Mouse (Mus musculus) intestine, embryonic 15.5 days (tissue): ENCODE results near the gene Ywhah. TPM values are rescaled to one million over a fixed set of nuclear protein-coding genes. Genes with fewer than 3 reads are reported as not detected.
"Not testable (repeated sequence)": the region's sequence is repeated elsewhere in the genome, so short reads cannot be mapped to it uniquely, and the experiment has no call there.

Experiments
- ATAC-seq: fragments of 200-750 bp; cut with Nextera tagmentation; 2 replicates; pipeline ENCODE4 v1.8.0; 2017; ENCODE audit warnings: moderate TSS enrichment, moderate library complexity
- H3K27ac ChIP-seq: fragments of 300-500 bp; sonication (generic); 2 replicates; pipeline ENCODE4 v1.5.1; 2015; ENCODE audit warnings: mild to moderate bottlenecking, inconsistent platforms
- H3K27me3 ChIP-seq: fragments of 300-500 bp; sonication (generic); replicated peaks from 2 replicates; pipeline ENCODE4 v1.6.1; 2015; ENCODE audit warnings: inconsistent platforms
- H3K36me3 ChIP-seq: fragments of 300-500 bp; sonication (generic); 2 replicates; pipeline ENCODE4 v1.6.1; 2015; ENCODE audit warnings: inconsistent platforms
- H3K4me1 ChIP-seq: fragments of 300-500 bp; sonication (generic); replicated peaks from 2 replicates; pipeline ENCODE4 v1.6.1; 2015; ENCODE audit warnings: inconsistent platforms
- H3K4me2 ChIP-seq: fragments of 300-500 bp; sonication (generic); replicated peaks from 2 replicates; pipeline ENCODE4 v1.6.1; 2015; ENCODE audit warnings: mild to moderate bottlenecking, inconsistent platforms
- H3K4me3 ChIP-seq: fragments of 300-500 bp; sonication (generic); replicated peaks from 2 replicates; pipeline ENCODE4 v1.5.1; 2015; ENCODE audit warnings: inconsistent platforms
- H3K9ac ChIP-seq: fragments of 300-500 bp; sonication (generic); 2 replicates; pipeline ENCODE4 v1.6.1; 2015; ENCODE audit warnings: inconsistent platforms
- H3K9me3 ChIP-seq: fragments of 300-500 bp; sonication (generic); 2 replicates; pipeline ENCODE4 v1.6.1; 2016; ENCODE audit warnings: inconsistent platforms
- WGBS: fragments of 180-500 bp; shearing (Covaris S2); methylation state at CpG from one replicate; pipeline ENCODE4 v1.1.7; 2015; 5-methylcytosine and 5-hydroxymethylcytosine counted together
- polyA plus RNA-seq: library from polyadenylated mRNA; unstranded; fragments of >200 nt; fragmentation: Nextera tagmentation; extraction: Ambion mirVana; gene quantifications from 2 replicates; pipeline ENCODE4 v1.2.1, GENCODE M21; 2015

The Ywhah gene
- polyA plus RNA-seq, 1 experiment from 2014 or later = 463 TPM

DNA sequence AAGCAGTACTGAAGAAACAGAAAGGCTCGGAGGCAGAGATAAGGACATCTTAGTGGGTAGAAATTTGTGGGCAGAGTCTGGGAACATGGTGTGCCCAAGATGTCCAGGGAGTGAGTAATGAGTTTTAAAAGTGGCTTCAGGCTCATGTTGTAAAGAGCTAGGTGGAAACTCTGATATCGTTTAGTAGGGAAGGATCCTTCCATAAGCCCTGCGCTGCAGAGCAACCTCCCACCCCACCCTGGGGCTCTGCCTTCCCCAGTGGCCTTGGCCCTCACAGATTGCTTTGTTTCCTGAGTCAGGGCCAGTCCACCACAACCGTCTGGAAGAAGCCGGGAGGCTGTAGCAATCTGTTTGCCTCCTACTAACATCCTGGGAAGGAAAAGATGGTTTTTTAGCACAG is 3.0 kb upstream of the Ywhah start:
- Histone ChIP-seq H3K9ac (peak overlapping the region; percentile 13; the same call in 1 of the 2 replicates), H3K27me3 (no peaks in the 10 kb centered on the region), H3K4me2 (no peak overlapping the region), H3K27ac (no peak overlapping the region), H3K4me1 (peaks cover 12% of the 10 kb centered on the region; the same call in 1 of the 2 replicates), H3K9me3 (no peaks in the 10 kb centered on the region), H3K4me3 (no peak overlapping the region), H3K36me3 (no peaks in the 10 kb centered on the region)
- ATAC-seq = no peak
- 55% methylated on average over 5 of the region's 5 CpGs for WGBS

DNA sequence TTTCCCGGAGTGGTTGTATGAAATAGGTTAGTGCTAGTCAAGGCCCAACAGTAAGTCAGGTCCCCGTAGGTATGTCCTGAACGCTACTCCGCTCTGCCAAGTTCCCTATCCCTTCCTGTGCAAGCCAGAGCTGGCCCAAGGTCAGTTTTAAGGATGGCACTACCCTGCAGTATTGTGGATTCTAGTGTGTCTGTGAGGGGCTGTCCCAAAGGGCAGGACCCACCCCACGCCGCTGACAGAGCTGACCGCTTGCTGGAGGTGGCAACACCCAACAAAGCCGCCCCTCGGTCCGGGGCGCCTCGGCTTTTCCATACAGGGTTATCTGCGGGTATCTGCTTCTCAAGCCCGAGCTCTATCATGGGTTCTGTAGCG is 441 bp upstream of the Ywhah start:
- peak overlapping the region; percentile 100 for H3K27ac ChIP-seq
- H3K36me3 ChIP-seq = no peaks in the 10 kb centered on the region
- no peaks in the 10 kb centered on the region for H3K27me3 ChIP-seq
- H3K4me1 ChIP-seq = peaks cover 13% of the 10 kb centered on the region; the same call in 1 of the 2 replicates
- H3K4me2 ChIP-seq = peak overlapping the region; percentile 85
- H3K9ac ChIP-seq = peak overlapping the region; percentile 66
- ATAC-seq = peak; percentile 42
- 4% methylated on average over 15 of the region's 15 CpGs for WGBS
- H3K9me3 ChIP-seq = no peaks in the 10 kb centered on the region
- H3K4me3 ChIP-seq = peak overlapping the region; percentile 88

DNA sequence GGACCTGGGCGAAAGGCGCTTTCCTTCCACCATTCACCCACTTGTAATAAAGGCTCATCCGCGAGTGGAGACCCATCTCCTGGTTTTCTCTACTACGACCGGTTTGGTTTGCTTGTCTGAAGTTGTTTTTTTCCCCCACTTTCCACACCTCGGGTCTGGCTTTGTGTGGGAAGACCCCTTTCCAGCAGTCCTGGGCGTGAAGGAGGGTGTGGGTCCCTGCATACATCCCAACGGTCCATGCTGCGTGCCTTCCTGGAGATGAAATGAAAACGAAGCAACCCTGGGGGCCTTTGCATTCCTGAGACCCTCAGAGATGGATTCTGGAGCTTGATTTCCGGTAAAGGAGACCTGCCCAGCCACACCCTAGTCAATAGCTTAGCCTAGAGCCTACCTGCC is 808 bp downstream of the Ywhah start:
- H3K27me3 ChIP-seq = no peaks in the 10 kb centered on the region
- H3K9ac ChIP-seq = peak overlapping the region; percentile 97
- H3K4me2 ChIP-seq = peak overlapping the region; percentile 65
- no peaks in the 10 kb centered on the region for H3K36me3 ChIP-seq
- under 1% methylated on average over 12 of the region's 12 CpGs for WGBS
- H3K4me3 ChIP-seq = peak overlapping the region; percentile 88
- peaks cover 20% of the 10 kb centered on the region; the same call in 1 of the 2 replicates for H3K4me1 ChIP-seq
- no peak for ATAC-seq
- no peaks in the 10 kb centered on the region for H3K9me3 ChIP-seq
- peak overlapping the region; percentile 100 for H3K27ac ChIP-seq

DNA sequence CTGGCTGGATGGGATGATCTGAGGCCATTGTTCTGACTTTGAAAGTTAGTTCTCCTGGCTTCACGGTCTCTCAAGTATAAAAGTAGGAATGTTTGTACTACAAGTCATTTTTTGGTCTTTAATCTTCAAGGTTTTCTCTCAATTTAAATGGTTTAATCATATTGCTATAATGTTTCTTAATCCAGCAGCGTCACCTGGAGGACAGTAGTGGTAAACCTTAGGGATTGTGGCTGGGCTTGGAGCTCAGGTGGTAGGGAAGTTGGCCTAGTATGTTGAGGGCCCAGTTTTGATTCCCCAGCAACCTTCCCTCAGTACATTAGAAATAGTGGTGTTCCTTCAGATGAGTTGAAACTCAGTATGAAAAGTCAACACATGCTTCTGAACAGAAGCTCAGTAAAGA is 3.0 kb downstream of the Ywhah start:
- H3K4me3 ChIP-seq = no peak overlapping the region
- 78% methylated on average over 2 of the region's 2 CpGs for WGBS
- no peaks in the 10 kb centered on the region for H3K27me3 ChIP-seq
- H3K36me3 ChIP-seq = 0 out of 2 replicates have a peak, but pooled peaks cover 3% of the 10 kb centered on the region
- no peak overlapping the region for H3K4me2 ChIP-seq
- no peak overlapping the region for H3K27ac ChIP-seq
- H3K9ac ChIP-seq = no peak overlapping the region
- ATAC-seq = no peak
- H3K9me3 ChIP-seq = no peaks in the 10 kb centered on the region
- H3K4me1 ChIP-seq = peaks cover 20% of the 10 kb centered on the region; the same call in 1 of the 2 replicates

DNA sequence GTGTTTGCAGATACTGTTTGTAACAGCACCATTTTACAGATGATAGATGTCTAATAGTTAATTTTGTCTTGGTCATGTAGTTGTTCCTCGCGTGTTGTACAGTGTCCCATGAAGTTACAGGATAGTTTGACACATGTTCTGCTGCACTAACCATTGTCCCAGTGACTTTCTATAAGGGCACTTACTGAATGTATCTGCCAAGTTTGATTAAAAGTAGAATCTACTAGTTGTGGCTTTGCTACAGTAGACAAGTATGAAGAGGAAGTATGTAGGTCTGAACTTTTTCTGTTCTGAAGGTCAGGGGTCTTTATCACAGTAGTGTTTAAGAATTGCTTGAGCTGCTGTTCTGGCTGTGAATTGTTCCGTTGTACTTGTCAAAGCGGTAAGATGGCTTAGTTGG is 4.7 kb downstream of the Ywhah start:
- H3K27ac ChIP-seq = no peak overlapping the region

DNA sequence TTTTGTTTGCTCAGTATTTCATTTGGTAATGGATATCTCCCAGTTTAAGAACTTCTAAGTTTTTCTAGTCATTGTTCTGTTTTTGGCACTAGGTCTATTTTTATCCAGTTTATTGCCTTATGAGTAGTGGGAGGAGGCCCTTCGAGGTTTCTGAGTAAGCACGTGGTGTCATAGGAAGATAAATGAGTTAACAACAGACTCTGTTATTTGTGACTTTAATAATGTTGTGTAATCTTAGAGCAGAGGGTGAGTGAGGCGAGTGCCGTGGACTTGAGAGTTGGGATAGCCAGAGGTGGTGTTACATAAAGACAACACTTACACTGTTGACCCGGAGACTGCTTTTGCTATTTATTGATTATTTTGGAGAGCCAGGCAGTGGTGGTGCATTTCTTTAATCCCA is 5.9 kb downstream of the Ywhah start:
- H3K9me3 ChIP-seq = no peaks in the 10 kb centered on the region
- H3K9ac ChIP-seq = no peak overlapping the region
- peak; percentile 29; the same call in 1 of the 2 replicates for ATAC-seq
- no peaks in the 10 kb centered on the region for H3K27me3 ChIP-seq
- WGBS = 37% methylated on average over 5 of the region's 5 CpGs
- H3K4me2 ChIP-seq = no peak overlapping the region
- no peak overlapping the region for H3K27ac ChIP-seq
- no peak overlapping the region for H3K4me3 ChIP-seq
- peaks cover 6% of the 10 kb centered on the region; the same call in 1 of the 2 replicates for H3K36me3 ChIP-seq
- peaks cover 15% of the 10 kb centered on the region; the same call in 1 of the 2 replicates for H3K4me1 ChIP-seq

More for the DNA sequence above, 4.7 kb downstream of the Ywhah start:
- Histone ChIP-seq H3K4me1 (peaks cover 15% of the 10 kb centered on the region; the same call in 1 of the 2 replicates), H3K36me3 (0 out of 2 replicates have a peak, but pooled peaks cover 3% of the 10 kb centered on the region), H3K4me3 (no peak overlapping the region), H3K4me2 (no peak overlapping the region), H3K9me3 (no peaks in the 10 kb centered on the region), H3K9ac (no peak overlapping the region), H3K27me3 (no peaks in the 10 kb centered on the region)
- no peak for ATAC-seq
- WGBS = 88% methylated on average over 4 of the region's 4 CpGs

DNA sequence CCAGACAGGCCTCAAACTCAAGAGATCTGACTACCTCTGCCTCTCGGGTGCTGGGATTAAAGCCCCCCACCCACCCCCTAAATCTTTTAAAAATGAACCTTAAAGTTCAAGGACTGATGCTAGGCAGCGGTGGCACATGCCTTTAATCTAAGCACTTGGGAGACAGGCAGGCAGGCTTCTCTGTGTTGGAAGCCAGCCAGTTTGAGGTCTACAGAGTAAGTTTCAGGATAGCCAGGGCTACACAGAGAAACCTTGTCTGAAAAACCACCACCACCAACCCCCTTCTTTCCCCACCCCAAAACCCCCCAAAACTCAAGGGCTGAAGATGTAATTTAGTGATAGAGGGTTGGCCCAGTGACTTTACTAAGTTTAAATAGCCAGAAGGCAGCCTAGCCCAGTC is 10.0 kb downstream of the Ywhah start:
- ATAC-seq = no peak
- no peak overlapping the region for H3K4me2 ChIP-seq
- no peaks in the 10 kb centered on the region for H3K27me3 ChIP-seq
- no peak overlapping the region for H3K4me3 ChIP-seq
- peaks cover 6% of the 10 kb centered on the region; the same call in 1 of the 2 replicates for H3K36me3 ChIP-seq
- H3K9me3 ChIP-seq = no peaks in the 10 kb centered on the region
- 75% methylated on average over 2 of the region's 2 CpGs for WGBS
- H3K4me1 ChIP-seq = peaks cover 3% of the 10 kb centered on the region; the same call in 1 of the 2 replicates
- no peak overlapping the region for H3K27ac ChIP-seq
- H3K9ac ChIP-seq = no peak overlapping the region

DNA sequence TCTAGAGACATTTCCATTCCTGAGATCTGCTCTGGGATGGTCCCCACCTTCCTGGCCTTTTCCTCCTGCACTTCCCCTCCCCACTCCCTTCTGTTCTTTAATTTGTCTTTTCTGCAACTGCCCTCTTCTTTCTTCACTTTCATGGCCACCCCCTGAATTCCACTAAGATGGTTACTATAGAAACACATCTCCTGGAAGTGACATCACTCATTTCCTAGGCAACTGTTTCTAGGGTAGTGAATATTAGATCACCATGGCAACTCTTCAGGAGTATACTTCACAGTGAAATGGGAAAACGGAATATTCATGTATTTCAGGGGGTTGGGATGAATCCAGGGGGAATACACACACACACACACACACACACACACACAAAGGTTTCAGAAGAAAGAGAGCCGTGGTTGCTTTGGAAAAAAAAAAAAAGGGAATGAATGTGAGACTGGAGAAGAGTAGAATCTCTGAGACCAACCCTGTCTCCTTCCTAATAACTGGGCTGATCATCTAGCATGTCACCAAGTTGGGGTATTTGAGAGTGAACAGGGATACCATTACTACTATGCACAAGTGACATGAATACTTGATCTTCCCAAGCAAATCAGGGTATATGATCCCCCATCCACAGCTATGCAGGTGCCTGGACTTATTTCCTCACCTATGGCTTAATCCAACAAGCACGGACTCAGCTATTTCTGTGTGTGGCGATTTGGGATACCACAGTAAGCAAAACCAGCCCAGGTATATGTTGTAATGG is 12.0 kb downstream of the Ywhah start:
- Histone ChIP-seq H3K9ac (no peak overlapping the region), H3K4me2 (no peak overlapping the region), H3K36me3 (peaks cover 5% of the 10 kb centered on the region; the same call in 1 of the 2 replicates), H3K4me1 (no peaks in the 10 kb centered on the region), H3K9me3 (no peaks in the 10 kb centered on the region), H3K27ac (no peak overlapping the region), H3K4me3 (no peak overlapping the region), H3K27me3 (no peaks in the 10 kb centered on the region)
- WGBS = 75% methylated on average over 4 of the region's 4 CpGs
- no peak for ATAC-seq

DNA sequence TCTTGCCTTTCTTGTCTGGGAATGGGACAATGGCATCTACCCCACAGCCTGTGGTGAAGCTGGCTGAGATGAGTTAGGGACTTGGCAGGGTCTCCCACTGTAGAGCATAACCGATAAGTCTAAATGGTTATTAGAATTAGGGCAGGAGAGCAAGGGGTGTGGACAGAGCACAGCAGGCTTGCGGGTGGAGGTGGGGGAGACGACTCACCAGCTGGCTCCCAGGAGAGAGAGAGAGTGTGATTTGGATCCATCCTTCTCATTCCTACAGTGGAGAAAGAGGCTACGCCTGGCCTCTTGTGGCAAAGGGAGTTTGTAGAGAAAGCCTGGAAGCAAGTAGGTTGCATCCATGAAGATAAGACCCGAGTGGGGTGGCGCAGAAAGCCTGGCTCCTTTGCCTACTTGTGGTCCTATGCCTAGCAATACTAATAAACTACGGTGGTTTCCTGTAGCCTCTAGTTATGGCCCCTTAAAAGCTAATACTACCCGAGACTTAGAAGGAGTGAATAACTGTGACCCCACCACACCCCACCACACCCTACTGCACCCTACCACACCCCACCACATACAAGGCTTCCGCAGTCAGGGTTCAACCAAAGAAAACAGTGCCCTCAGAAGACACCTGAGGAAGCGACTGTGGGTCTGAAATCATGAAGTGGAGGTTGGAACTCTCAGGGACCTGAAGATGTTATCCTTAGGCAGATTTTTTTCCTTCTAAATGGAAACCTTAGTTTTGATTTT is 13.6 kb downstream of the Ywhah start:
- Histone ChIP-seq H3K4me1 (no peaks in the 10 kb centered on the region), H3K4me2 (no peak overlapping the region), H3K36me3 (peaks cover 3% of the 10 kb centered on the region; the same call in 1 of the 2 replicates), H3K9me3 (no peaks in the 10 kb centered on the region), H3K27me3 (no peaks in the 10 kb centered on the region), H3K27ac (no peak overlapping the region), H3K4me3 (no peak overlapping the region), H3K9ac (no peak overlapping the region)
- 73% methylated on average over 10 of the region's 10 CpGs for WGBS
- ATAC-seq = no peak

DNA sequence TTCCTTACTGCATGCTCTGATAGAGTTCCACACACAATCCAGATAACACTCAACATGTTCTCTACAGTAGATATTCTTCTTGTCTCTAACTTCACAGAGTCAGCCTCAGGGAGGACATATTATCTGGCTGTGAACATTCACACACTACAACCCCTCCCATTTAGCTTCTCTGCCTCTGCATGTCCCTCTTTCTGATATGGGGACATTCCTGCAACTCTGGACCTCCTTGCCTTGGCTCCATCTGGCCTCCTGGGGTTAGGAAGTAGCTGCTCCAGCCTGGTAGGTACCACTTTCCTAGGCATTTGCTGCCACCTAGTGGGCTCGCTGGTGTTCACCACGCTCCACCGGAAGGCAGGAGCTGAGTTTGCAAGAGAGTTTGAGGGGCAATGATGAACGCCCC is 14.5 kb downstream of the Ywhah start:
- Histone ChIP-seq H3K36me3 (peaks cover 3% of the 10 kb centered on the region; the same call in 1 of the 2 replicates), H3K27me3 (no peaks in the 10 kb centered on the region), H3K9ac (no peak overlapping the region), H3K4me3 (no peak overlapping the region), H3K4me1 (no peaks in the 10 kb centered on the region), H3K9me3 (no peaks in the 10 kb centered on the region), H3K27ac (no peak overlapping the region), H3K4me2 (no peak overlapping the region)
- ATAC-seq = peak; percentile 83
- WGBS = 2% methylated on average over 4 of the region's 4 CpGs

DNA sequence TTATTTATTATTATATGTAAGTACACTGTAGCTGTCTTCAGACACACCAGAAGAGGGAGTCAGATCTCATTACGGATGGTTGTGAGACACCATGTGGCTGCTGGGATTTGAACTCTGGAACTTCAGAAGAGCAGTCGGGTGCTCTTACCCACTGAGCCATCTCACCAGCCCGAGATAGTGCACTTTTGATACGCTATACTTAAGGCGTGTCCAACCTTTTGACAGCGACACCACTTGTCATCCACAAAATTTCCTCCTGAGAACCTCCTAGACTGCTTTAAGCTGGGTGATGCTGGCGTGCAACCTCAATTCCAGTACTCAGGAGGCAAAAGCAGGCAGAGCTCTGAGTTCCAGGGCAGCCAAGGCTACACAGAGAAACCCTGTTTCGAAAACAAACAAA is 15.0 kb downstream of the Ywhah start:
- not testable (repeated sequence) for H3K4me1 ChIP-seq, H3K27ac ChIP-seq, H3K9ac ChIP-seq, H3K9me3 ChIP-seq, H3K4me3 ChIP-seq, ATAC-seq, H3K27me3 ChIP-seq, H3K4me2 ChIP-seq, H3K36me3 ChIP-seq
- WGBS = 42% methylated on average over 8 of the region's 8 CpGs

DNA sequence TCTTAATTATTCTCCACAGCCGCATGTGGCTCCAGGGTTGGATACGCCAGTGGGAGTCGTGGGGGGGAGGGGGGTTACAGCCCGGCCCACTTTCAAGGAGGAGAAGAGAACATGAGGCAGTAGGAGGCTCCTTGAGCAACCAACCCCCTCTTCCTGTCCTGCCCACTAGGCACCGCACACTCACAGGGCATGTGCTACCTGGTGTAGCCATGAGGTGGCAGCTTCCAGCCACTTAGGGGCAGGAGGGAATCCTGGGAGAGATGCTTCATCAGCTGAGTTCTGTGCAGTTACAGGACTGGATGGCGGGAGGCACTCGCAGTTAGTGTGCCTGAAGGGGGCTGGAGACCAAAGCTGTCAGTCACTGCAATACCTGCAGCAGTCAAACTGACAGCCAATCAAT is 15.5 kb downstream of the Ywhah start:
- Histone ChIP-seq H3K9ac (no peak overlapping the region), H3K4me1 (no peaks in the 10 kb centered on the region), H3K4me3 (no peak overlapping the region), H3K9me3 (no peaks in the 10 kb centered on the region), H3K27ac (no peak overlapping the region), H3K36me3 (no peaks in the 10 kb centered on the region), H3K4me2 (no peak overlapping the region), H3K27me3 (no peaks in the 10 kb centered on the region)
- WGBS = 21% methylated on average over 7 of the region's 7 CpGs
- ATAC-seq = no peak; the same call in 1 of the 2 replicates
